Mouse (Mus musculus) liver, embryonic 14.5 days (tissue): Measurements from ENCODE around the gene Gm8369.
"Not testable (repeated sequence)": the region's sequence is repeated elsewhere in the genome, so short reads cannot be mapped to it uniquely, and the experiment has no call there.

Experiments used
- CTCF ChIP-seq: IDR thresholded peaks from 2 replicates; pipeline ENCODE4 v1.5.1; 2016; ENCODE audit warnings: antibody characterized with exemption, low read depth, control low read depth
- EP300 ChIP-seq: IDR thresholded peaks from 2 replicates; pipeline ENCODE4 v1.6.1; 2016; ENCODE audit warnings: antibody characterized with exemption, low read depth

- not testable (repeated sequence) for TF ChIP-seq CTCF, EP300
Observed at GRCm38 (mm10) chr19:11497300-11497699, 11.6 kb downstream of the Gm8369 start.
